Mouse (Mus musculus) midbrain, postnatal 0 days (tissue): ENCODE measurements around the gene Shisa8. TPM values are rescaled to one million over a fixed set of nuclear protein-coding genes. Genes with fewer than 3 reads are reported as not detected.
A peak's percentile ranks its signal among the peaks of the same experiment; 100 is the strongest.

ENCODE experiments used
- ATAC-seq: fragments of 200-750 bp; cut with Nextera tagmentation; 2 replicates; pipeline ENCODE4 v1.8.0; 2017; ENCODE audit warnings: moderate number of reproducible peaks, mild to moderate bottlenecking, moderate TSS enrichment, moderate library complexity; ENCODE audit not compliant: low FRiP score
- DNase-seq: peaks from one replicate; pipeline ENCODE4 v3.0.0-alpha.2; 2015; ENCODE audit warnings: low spot score
- H3K27ac ChIP-seq: fragments of 300-500 bp; sonication (generic); 2 replicates; pipeline ENCODE4 v1.5.1; 2014; ENCODE audit warnings: low read depth, mild to moderate bottlenecking, low read length, mixed read lengths
- H3K27me3 ChIP-seq: fragments of 300-500 bp; sonication (generic); 2 replicates; pipeline ENCODE4 v1.6.1; 2014; ENCODE audit warnings: low read length, control low read depth, mixed read lengths; ENCODE audit not compliant: insufficient read depth
- H3K36me3 ChIP-seq: fragments of 300-500 bp; sonication (generic); 2 replicates; pipeline ENCODE4 v1.6.1; 2014; ENCODE audit warnings: low read length, control low read depth, mixed read lengths; ENCODE audit not compliant: insufficient read depth
- H3K4me1 ChIP-seq: fragments of 300-500 bp; sonication (generic); 2 replicates; pipeline ENCODE4 v1.6.1; 2014; ENCODE audit warnings: mild to moderate bottlenecking, control low read depth, antibody characterized with exemption, low read length, mixed read lengths; ENCODE audit not compliant: insufficient read depth
- H3K4me2 ChIP-seq: fragments of 300-500 bp; sonication (generic); 2 replicates; pipeline ENCODE4 v1.6.1; 2014; ENCODE audit warnings: low read depth, mild to moderate bottlenecking, low read length, mixed read lengths; ENCODE audit not compliant: poor library complexity, severe bottlenecking
- H3K4me3 ChIP-seq: fragments of 300-500 bp; sonication (generic); 2 replicates; pipeline ENCODE4 v1.5.1; 2014; ENCODE audit warnings: low read depth, mild to moderate bottlenecking, low read length, moderate library complexity
- H3K9ac ChIP-seq: fragments of 300-500 bp; sonication (generic); replicated peaks from 2 replicates; pipeline ENCODE4 v1.6.1; 2014; ENCODE audit warnings: mild to moderate bottlenecking, low read length, moderate library complexity, mixed read lengths; ENCODE audit not compliant: poor library complexity, severe bottlenecking
- H3K9me3 ChIP-seq: fragments of 300-500 bp; sonication (generic); 2 replicates; pipeline ENCODE4 v1.6.1; 2016; ENCODE audit warnings: low read length, control low read depth
- CTCF ChIP-seq: IDR thresholded peaks from 2 replicates; pipeline ENCODE4 v1.5.1; 2016; ENCODE audit warnings: antibody characterized with exemption, mild to moderate bottlenecking
- WGBS: fragments of 180-500 bp; shearing (Covaris S2); extraction: QIAGEN DNeasy Blood & Tissue Kit; methylation state at CpG from one replicate; pipeline ENCODE4 v1.1.7; 2014; 5-methylcytosine and 5-hydroxymethylcytosine counted together
- polyA plus RNA-seq: library from polyadenylated mRNA; unstranded; fragments of >200 nt; fragmentation: Nextera tagmentation; extraction: Ambion mirVana; gene quantifications from 2 replicates; pipeline ENCODE4 v1.2.1, GENCODE M21; 2015
- total RNA-seq: library from RNA; depleted of rRNA; stranded (reverse); fragments of >200 nt; gene quantifications from 2 replicates; pipeline ENCODE4 v1.2.3, GENCODE M21; 2014

Shisa8 gene
- total and polyA plus RNA-seq, 2 experiments from 2014 or later = 1.6 to 7.6 TPM

- Histone ChIP-seq H3K9ac (no peak overlapping the region), H3K4me1 (no peaks in the 10 kb centered on the region), H3K4me2 (no peak overlapping the region), H3K4me3 (no peak overlapping the region), H3K27ac (no peak overlapping the region), H3K27me3 (no peaks in the 10 kb centered on the region), H3K36me3 (no peaks in the 10 kb centered on the region), H3K9me3 (no peaks in the 10 kb centered on the region)
- no peak for ATAC-seq
- WGBS = 75% methylated on average over 10 of the region's 10 CpGs
- DNase-seq = no peak
- no peak for TF ChIP-seq CTCF
Measured at GRCm38 (mm10) chr15:82235661-82236060, 23.0 kb upstream of the Shisa8 start.

- H3K9ac ChIP-seq = no peak overlapping the region
- WGBS = 76% methylated on average over 4 of the region's 4 CpGs
- H3K27me3 ChIP-seq = no peaks in the 10 kb centered on the region
- no peak for TF ChIP-seq CTCF
- no peak overlapping the region for H3K27ac ChIP-seq
- DNase-seq (no peak), ATAC-seq (no peak)
- H3K9me3 ChIP-seq = no peaks in the 10 kb centered on the region
- no peak overlapping the region for H3K4me3 ChIP-seq
- H3K4me2 ChIP-seq = no peak overlapping the region
- no peaks in the 10 kb centered on the region for H3K36me3 ChIP-seq
- no peaks in the 10 kb centered on the region for H3K4me1 ChIP-seq
Measured at GRCm38 (mm10) chr15:82232651-82233050, 20.0 kb upstream of the Shisa8 start.

GRCm38 (mm10) chr15:82231591-82232378 is 19.2 kb upstream of the Shisa8 start:
- H3K9me3 ChIP-seq = no peaks in the 10 kb centered on the region
- peak; percentile 65 for DNase-seq
- H3K9ac ChIP-seq = no peak overlapping the region
- H3K27me3 ChIP-seq = no peaks in the 10 kb centered on the region
- H3K4me3 ChIP-seq = no peak overlapping the region
- no peak overlapping the region for H3K27ac ChIP-seq
- no peak overlapping the region for H3K4me2 ChIP-seq
- ATAC-seq = no peak
- H3K36me3 ChIP-seq = no peaks in the 10 kb centered on the region
- TF ChIP-seq CTCF = no peak
- WGBS = 65% methylated on average over 11 of the region's 11 CpGs
- no peaks in the 10 kb centered on the region for H3K4me1 ChIP-seq

GRCm38 (mm10) chr15:82231100-82231499 is 18.5 kb upstream of the Shisa8 start:
- WGBS = 72% methylated on average over 4 of the region's 4 CpGs
- no peak for TF ChIP-seq CTCF
- H3K27ac ChIP-seq = no peak overlapping the region
- ATAC-seq (no peak), DNase-seq (no peak)
- H3K4me2 ChIP-seq = no peak overlapping the region
- H3K4me1 ChIP-seq = no peaks in the 10 kb centered on the region
- no peak overlapping the region for H3K9ac ChIP-seq
- no peak overlapping the region for H3K4me3 ChIP-seq
- no peaks in the 10 kb centered on the region for H3K36me3 ChIP-seq
- no peaks in the 10 kb centered on the region for H3K27me3 ChIP-seq
- H3K9me3 ChIP-seq = no peaks in the 10 kb centered on the region

GRCm38 (mm10) chr15:82230098-82230611 is 17.5 kb upstream of the Shisa8 start:
- H3K27me3 ChIP-seq = no peaks in the 10 kb centered on the region
- H3K36me3 ChIP-seq = no peaks in the 10 kb centered on the region
- no peaks in the 10 kb centered on the region for H3K4me1 ChIP-seq
- ATAC-seq (no peak), DNase-seq (no peak)
- H3K4me3 ChIP-seq = no peak overlapping the region
- no peaks in the 10 kb centered on the region for H3K9me3 ChIP-seq
- no peak for TF ChIP-seq CTCF
- 74% methylated on average over 6 of the region's 6 CpGs for WGBS
- no peak overlapping the region for H3K4me2 ChIP-seq
- H3K9ac ChIP-seq = no peak overlapping the region
- H3K27ac ChIP-seq = no peak overlapping the region

GRCm38 (mm10) chr15:82229542-82230045 is 17.0 kb upstream of the Shisa8 start:
- Histone ChIP-seq H3K27ac (no peak overlapping the region), H3K27me3 (no peaks in the 10 kb centered on the region), H3K9ac (no peak overlapping the region), H3K4me1 (no peaks in the 10 kb centered on the region), H3K4me3 (no peak overlapping the region), H3K9me3 (no peaks in the 10 kb centered on the region), H3K4me2 (no peak overlapping the region), H3K36me3 (no peaks in the 10 kb centered on the region)
- ATAC-seq (no peak), DNase-seq (no peak)
- WGBS = 50% methylated on average over 11 of the region's 11 CpGs
- no peak for TF ChIP-seq CTCF
